Mouse (Mus musculus) lung, adult 2 months (tissue): ENCODE data around the gene Slc2a9.

ENCODE experiments used
- CTCF ChIP-seq: fragments of 200-500 bp; IDR thresholded peaks from 2 replicates; pipeline ENCODE4 v1.5.1; 2011; ENCODE audit warnings: mild to moderate bottlenecking, low read length, control low read depth; ENCODE audit not compliant: insufficient read depth
- POLR2A ChIP-seq: fragments of 200-500 bp; IDR thresholded peaks from 2 replicates; pipeline ENCODE4 v1.6.1; 2011; ENCODE audit warnings: low read depth, mild to moderate bottlenecking, control low read depth, low read length, borderline replicate concordance; ENCODE audit errors: extremely low read depth

DNA sequence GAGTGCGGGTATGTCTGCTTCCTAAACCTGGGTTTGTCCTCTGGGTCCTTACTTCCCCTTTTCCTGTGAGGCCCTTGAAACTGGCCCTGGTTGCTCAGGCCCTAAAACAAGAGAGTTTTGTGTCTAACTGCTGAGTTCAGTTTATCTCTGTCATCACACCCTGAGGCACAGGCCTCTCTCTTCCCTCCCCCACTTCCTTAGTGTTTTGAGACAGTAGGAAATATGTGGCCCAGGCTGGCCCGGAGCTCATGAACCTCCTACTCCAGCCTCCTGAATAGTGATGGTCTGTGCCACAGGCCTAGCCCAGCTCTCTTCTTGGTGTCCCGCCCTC lies 2.5 kb upstream of the Slc2a9 start:
- no peak for TF ChIP-seq POLR2A
- no peak for TF ChIP-seq CTCF
